Mouse (Mus musculus): Measurements from ENCODE around the gene Osgep.
"Not testable (repeated sequence)": the region's sequence is repeated elsewhere in the genome, so short reads cannot be mapped to it uniquely, and the experiment has no call there.

Osgep gene

GRCm38 (mm10) chr14:50931493-50932020 is 6.9 kb upstream of the Osgep start:
- no peak for DNase-seq (ENCODE audit: low read depth, low spot score)

DNA sequence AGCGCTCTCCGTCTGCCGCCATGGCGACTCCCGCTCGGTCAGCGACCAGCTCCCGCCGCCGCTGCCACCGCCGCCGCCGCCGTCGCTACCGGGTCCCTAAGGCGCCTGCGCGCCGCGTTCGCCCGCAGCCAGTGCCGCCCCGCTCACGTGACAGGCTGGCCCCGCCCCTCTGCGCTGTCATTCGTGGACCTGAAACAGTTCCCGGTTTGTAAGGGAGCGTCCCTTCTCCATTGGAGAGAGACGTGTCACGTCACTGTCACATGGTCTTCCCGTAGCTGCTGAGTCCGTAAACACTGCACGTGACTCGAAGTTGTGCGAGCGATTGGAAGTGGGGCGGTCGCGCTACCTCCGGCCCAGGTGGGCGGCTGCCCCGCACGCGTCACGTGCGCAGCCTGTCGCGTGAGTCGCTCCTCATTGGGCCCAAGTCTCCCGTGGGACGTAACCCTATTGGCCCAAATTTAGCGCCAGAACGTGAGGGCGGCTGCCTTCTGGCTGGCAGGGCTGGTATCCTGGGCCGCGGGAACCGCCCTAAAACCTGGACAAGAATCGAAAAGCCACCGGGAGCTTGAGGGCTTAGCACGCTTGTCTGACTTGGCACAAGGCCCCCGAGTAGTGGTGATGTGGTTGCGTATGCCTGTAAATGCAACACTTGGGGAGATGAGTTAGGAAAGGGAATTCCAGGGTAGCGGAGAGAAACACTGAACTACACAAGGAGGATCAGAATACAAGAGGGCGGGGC is 6.2 kb upstream of the Osgep start, which contains the start of the genes Pip4p1 and Pnp:
Gene Pip4p1 (minus strand): TSS at position 103 of the 739 bp plus-strand sequence.
Gene Pnp (plus strand): TSS at position 329 of the 739 bp plus-strand sequence.
- peak; percentile 98 for DNase-seq (ENCODE audit: low read depth, low spot score)

DNA sequence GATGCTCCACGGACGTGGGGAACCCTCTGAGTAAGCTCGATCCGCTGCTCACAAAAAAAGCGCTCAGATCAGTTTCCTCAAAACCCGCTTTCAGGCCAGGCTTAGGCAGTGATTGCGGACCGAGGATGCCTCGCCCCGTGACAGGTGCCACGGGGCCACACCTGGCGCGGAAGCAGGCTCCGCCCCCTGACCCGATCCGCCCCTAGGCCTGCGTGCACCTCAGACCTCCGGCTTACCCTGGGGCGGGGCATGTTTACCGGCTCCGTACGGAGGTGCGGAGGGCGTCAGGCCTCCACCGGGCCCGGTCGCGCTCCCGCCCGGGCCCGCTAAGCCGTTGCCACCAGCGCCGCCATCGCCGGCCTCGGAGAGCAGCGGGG is 5.7 kb upstream of the Osgep start:
- DNase-seq (ENCODE audit: low read depth, low spot score), result peak; percentile 54

GRCm38 (mm10) chr14:50929951-50930350 is 5.3 kb upstream of the Osgep start:
- DNase-seq (ENCODE audit: low read depth, low spot score), result no peak

DNA sequence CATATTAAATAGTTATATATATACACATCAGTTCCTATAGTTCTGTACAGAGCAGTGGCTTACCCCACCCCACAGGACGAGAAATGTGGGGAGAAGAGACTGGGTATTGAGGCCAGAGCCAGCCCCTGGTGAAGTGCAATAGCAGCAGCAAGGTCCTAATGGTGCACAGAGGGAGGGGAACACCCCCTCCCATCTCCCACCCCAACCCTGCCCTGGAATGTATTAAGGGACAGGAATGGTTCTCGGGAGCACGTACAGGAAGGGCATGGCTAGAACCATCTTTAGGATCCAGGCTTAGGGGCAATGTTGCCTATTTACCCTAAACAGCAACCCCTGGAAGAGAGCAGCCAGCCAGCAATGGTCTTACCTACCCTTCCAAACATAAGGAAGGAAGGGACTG is 2.7 kb upstream of the Osgep start:
- no peak for DNase-seq (ENCODE audit: low read depth, low spot score)

DNA sequence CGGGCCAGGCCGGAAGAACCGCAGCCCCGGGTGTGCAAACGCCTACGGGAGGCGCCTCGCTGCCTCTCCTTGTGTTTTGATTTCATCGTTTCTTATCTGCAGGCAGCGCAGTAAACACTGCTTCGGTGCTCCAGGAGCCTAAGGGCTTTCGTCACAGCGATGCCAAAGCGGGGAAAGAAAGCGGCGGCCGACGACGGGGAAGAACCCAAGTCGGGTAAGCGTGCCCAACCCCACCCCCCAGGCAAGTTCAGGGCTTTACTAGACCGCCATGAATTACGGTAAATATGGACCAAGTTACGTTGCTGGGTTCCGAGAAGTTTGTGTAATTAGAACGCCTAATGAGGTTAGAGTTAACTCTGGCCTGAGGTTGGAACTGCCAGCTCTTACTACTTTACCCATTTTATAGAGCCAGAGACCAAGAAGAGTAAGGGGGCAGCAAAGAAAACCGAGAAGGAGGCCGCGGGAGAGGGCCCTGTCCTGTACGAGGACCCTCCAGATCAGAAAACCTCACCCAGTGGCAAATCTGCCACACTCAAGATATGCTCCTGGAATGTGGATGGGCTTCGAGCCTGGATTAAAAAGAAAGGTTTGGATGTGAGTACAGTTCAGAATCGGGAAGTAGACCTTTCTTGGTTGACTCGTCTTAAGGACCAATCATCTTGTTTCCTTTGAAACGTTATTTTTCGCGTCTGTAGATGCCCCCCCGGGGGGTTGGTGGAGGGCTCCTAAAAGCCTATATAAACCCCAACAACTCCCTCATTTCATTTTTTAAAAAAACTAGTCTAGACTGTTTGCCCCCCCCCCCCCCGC is 623 bp upstream of the Osgep start:
- no peak for DNase-seq (ENCODE audit: low read depth, low spot score)

- not testable (repeated sequence) for DNase-seq (ENCODE audit: low read depth, low spot score)
Observed at GRCm38 (mm10) chr14:50923437-50923836, 1.3 kb downstream of the Osgep start.

- DNase-seq (ENCODE audit: low read depth, low spot score), result no peak
Observed at GRCm38 (mm10) chr14:50911356-50911755, 13.3 kb downstream of the Osgep start.

GRCm38 (mm10) chr14:50908126-50908525 is 16.6 kb downstream of the Osgep start:
- no peak for DNase-seq (ENCODE audit: low read depth, low spot score)

GRCm38 (mm10) chr14:50905327-50905726 is 19.4 kb downstream of the Osgep start:
- DNase-seq (ENCODE audit: low read depth, low spot score), result not testable (repeated sequence)

- no peak for DNase-seq (ENCODE audit: low read depth, low spot score)
Observed at GRCm38 (mm10) chr14:50904828-50905129, 19.9 kb downstream of the Osgep start.

- peak; percentile 57 for DNase-seq (ENCODE audit: low read depth, low spot score)
Observed at GRCm38 (mm10) chr14:50903973-50904827, 20.5 kb downstream of the Osgep start.

DNA sequence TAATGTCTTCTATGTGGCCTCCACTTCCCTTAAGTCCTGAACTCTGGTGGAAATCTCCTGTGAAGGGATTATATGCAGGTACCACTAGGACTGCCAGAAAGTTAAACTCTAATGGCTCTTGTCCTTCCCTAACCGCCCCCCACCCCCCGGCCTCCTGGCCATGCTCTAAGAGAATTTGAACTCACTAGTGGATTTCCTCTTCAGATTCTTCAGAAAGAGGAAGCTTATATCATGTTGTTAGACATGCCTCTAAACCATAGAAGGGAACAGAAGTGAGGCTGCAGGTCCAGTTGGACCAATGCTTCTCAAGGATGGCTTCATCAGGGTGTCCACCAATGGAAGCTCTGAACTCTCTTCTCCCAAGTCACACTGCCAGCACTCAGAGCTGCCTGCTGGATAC is 26.7 kb downstream of the Osgep start:
- not testable (repeated sequence) for DNase-seq (ENCODE audit: low read depth, low spot score)

GRCm38 (mm10) chr14:50897374-50897765 is 27.3 kb downstream of the Osgep start, which contains the start of gene Klhl33:
TSS of gene Klhl33 (minus strand) at chr14:50897507.
- DNase-seq (ENCODE audit: low read depth, low spot score), result no peak

- DNase-seq (ENCODE audit: low read depth, low spot score), result no peak
Observed at GRCm38 (mm10) chr14:50896747-50897373, 27.8 kb downstream of the Osgep start.

DNA sequence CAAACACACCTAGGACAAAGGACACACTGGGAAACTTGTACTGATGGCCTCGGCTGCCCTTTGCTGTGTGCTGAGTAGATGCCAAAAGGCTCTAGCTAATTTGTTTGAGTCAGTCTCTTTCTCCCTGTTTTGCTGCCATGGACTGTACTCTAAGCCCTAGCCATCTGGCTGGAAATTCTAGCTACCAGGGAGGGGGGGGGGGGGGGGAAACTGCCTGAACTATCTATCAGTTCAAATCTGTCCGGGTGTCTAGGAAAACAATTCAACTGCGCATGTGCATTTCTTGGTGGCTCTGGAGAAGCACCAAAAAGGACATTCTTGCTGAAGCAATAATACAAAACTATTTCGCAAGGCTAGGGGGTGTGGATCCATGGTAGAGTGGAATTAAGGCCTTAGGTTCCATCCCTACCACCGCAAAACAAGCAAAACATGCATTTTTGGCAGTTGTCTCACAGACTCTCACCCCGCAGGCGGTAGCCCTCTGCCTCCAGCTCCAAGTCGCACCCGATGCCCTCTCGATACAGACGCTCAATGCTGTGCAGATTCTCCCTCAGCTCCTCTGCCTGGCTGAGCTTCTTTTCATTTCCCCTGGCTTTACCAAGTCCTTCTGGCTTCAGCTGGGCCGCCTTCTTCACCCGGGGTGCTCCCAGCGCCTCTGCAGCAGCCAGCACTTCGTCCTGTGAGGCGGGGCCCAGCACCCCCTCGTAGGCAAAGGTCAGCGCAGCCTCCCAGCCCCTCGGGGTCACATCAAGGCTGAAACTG is 28.5 kb downstream of the Osgep start:
- no peak for DNase-seq (ENCODE audit: low read depth, low spot score)

- no peak for DNase-seq (ENCODE audit: low read depth, low spot score)
Observed at GRCm38 (mm10) chr14:50895407-50895806, 29.3 kb downstream of the Osgep start.

- DNase-seq (ENCODE audit: low read depth, low spot score), result no peak
Observed at GRCm38 (mm10) chr14:50892541-50893459, 31.9 kb downstream of the Osgep start.

GRCm38 (mm10) chr14:50892091-50892490 is 32.6 kb downstream of the Osgep start:
- DNase-seq (ENCODE audit: low read depth, low spot score), result no peak

Data from WW6 (cell line).